In genomic region chr15:81137298-81137697, GRCm38 (mm10) we compare ENCODE assay signal across 10 mouse cellular contexts. TPM values are rescaled to one million over a fixed set of nuclear protein-coding genes. Genes with fewer than 3 reads are reported as not detected.
A peak's percentile ranks its signal among the peaks of the same experiment; 100 is the strongest.
DNase-seq lines count a peak whose midpoint lies in the region; ATAC-seq and TF ChIP-seq lines count a peak whose summit lies in the region.
"Had no signal": no experiment of that assay in that cellular context is flagged by ENCODE, and none has a peak within 500 bp of the region (broad histone marks: within the 10 kb centered on the region; RNA-seq: fewer than 3 reads in every experiment).

No protein-coding gene starts in this region.

- no peak for ATAC-seq in kidney, postnatal 0 days (replicated peaks; ENCODE audit: low FRiP score, low read depth)
- no peak for ATAC-seq in inflammation-experienced regulatory T-cells, adult 6 months

- H3K9me3 ChIP-seq in kidney, postnatal 0 days (replicated peaks; ENCODE audit: low read length), result no peaks in the 10 kb centered on the region
- H3K9me3 ChIP-seq: forebrain, embryonic 10.5 days had no signal

- H3K4me2 ChIP-seq in kidney, postnatal 0 days (ENCODE audit: low read length), result no peak overlapping the region

- no peak for TF ChIP-seq CTCF in kidney, postnatal 0 days (IDR thresholded peaks at IDR 0.05; ENCODE audit: low read depth)

- no peaks in the 10 kb centered on the region for H3K36me3 ChIP-seq in kidney, postnatal 0 days (ENCODE audit: insufficient read depth, low read length)

- H3K4me1 ChIP-seq in kidney, postnatal 0 days (replicated peaks; ENCODE audit: insufficient read depth, low read length), result peaks cover 7% of the 10 kb centered on the region; the same call in 1 of the 2 replicates

- no peaks in the 10 kb centered on the region for H3K27me3 ChIP-seq in kidney, postnatal 0 days (ENCODE audit: insufficient read depth, low read length)

- H3K4me3 ChIP-seq in kidney, postnatal 0 days (replicated peaks; ENCODE audit: low read depth, low read length), result no peak overlapping the region
- H3K4me3 ChIP-seq: forebrain, embryonic 10.5 days had no signal

- 28% methylated on average over 6 of the region's 6 CpGs for WGBS in kidney, postnatal 0 days

- peak; percentile 53 for DNase-seq in kidney, postnatal 0 days (ENCODE audit: low spot score)
- no peak for DNase-seq in kidney, postnatal 36 days
- peak; percentile 96 for DNase-seq in NIH3T3 (ENCODE audit: low read depth)
- peak; percentile 42 for DNase-seq in gastrocnemius, postnatal 25 days
- peak; percentile 34 for DNase-seq in lung, postnatal 14 days
- DNase-seq in layer of hippocampus, postnatal 10 days (ENCODE audit: low spot score in 2 of 2), result no peak
- no peak for DNase-seq in cerebellum, postnatal 4 days (ENCODE audit: low spot score in 2 of 2)
- DNase-seq: left cerebral cortex, postnatal 4 days had no signal

- no peak overlapping the region for H3K9ac ChIP-seq in kidney, postnatal 0 days (ENCODE audit: low read depth, low read length)

- H3K27ac ChIP-seq in kidney, postnatal 0 days, result peak overlapping the region; percentile 51; the same call in 1 of the 2 replicates
- H3K27ac ChIP-seq: forebrain, embryonic 10.5 days had no signal

RNA-seq across cellular contexts. Expression of gene Mrtfa, which starts 53.3 kb away (rescaled TPM):
- 13.2 and 14.1 TPM in 2 replicates for polyA plus RNA-seq in kidney, postnatal 0 days (2015; fragmentation: Nextera tagmentation; extraction: Ambion mirVana)
- total RNA-seq in gastrocnemius, postnatal 25 days (2021), result 10 to 100 TPM; 18.9 to 20.5 TPM
- 10 to 100 TPM; 56.5 to 61.3 TPM for total RNA-seq in layer of hippocampus, postnatal 10 days (2021)
- 10 to 100 TPM; 47.3 to 66.5 (median 48.1) TPM for polyA plus RNA-seq in inflammation-experienced regulatory T-cells, adult 6 months (2017; shearing (Covaris generic))

Comparison
In these comparisons a context has a peak if more than half of its experiments do, and no peak if none do; other contexts are left out.
1. DNase-seq: peak in kidney, postnatal 0 days (single experiment), NIH3T3 (single experiment), gastrocnemius, postnatal 25 days (single experiment) and lung, postnatal 14 days (single experiment); none in kidney, postnatal 36 days (0 of 2), layer of hippocampus, postnatal 10 days (0 of 2) and cerebellum, postnatal 4 days (0 of 2).